Mouse (Mus musculus) frontal cortex, postnatal 10 days (tissue): ENCODE measurements around the gene Slc16a2.

Experiments
- DNase-seq, 2 experiments: peaks; one replicate each; pipeline ENCODE4 v3.0.0; 2022; ENCODE audit warnings: low spot score in 2 of 2, mixed read lengths in 1 of 2

The Slc16a2 gene

DNA sequence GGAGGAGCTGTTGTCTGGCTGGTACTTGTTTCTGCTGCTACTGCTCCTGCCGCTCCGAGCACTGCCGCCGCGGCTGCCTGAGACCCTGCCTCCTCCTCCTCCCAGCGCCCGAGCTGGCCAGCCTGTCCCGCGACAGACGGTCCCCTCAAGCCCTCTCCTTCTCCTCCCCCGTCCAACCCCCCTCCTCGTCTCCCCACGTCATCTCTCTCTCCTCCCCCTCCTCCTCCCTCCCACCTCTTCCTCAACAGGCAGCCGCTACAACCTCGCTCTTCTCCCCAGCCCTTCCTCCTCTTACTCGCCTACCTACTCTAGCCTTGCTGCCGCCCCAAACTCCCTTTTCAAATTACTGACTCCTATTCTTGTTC, at the start of gene Slc16a2:
Gene Slc16a2, minus strand, starts transcription at position 152 of the 365 bp plus-strand sequence.
- DNase-seq: peak; percentile 28 to 53

DNA sequence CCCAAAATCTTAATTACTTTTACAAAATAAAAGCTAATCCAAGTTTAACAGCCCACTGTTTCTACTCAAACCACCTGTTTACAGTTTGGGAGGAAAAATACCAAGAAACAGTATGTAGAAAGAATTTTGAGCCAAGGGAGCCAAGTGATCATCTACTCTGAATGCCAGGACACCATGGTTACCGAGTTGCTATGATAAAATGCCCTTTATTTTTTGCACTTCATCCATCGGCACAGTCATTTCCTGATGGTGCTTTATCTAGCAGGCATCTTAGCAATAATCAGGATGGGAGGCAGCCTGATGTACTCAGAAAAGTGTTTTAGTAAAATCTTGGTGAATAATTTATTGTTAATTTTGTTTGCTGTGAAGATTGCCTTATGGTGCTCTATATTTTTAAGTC, 41.7 kb upstream of the Slc16a2 start:
- DNase-seq: no peak

- DNase-seq: no peak
Measured at GRCm38 (mm10) chrX:103862877-103863276, 41.1 kb upstream of the Slc16a2 start.

DNA sequence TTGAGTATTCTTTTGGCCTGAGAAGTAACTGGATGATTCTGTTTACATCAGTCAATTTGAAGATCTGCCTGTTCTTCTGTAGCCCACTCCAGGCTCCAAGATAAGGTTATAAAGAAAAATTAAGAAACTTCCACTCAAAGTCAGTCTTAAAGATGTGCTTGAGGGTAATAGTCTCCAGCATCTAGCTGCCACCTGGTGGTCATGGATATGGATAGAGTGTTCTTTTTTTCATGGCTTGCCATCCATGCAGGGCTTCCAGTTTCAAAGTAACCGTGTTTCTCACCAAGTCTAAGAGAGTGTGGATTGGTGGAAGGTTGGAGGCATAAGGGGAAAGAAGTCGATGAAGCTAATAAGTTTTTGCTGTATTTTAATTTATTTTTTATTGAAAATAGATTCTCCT, 23.5 kb upstream of the Slc16a2 start:
- DNase-seq: peak in 1 of 2 experiments; percentile 9

GRCm38 (mm10) chrX:103828836-103829235, 7.1 kb upstream of the Slc16a2 start:
- no peak for DNase-seq

- DNase-seq: peak in 1 of 2 experiments; percentile 18
Measured at GRCm38 (mm10) chrX:103822271-103822811, 558 bp upstream of the Slc16a2 start.

- peak in 1 of 2 experiments; percentile 14 for DNase-seq
Measured at GRCm38 (mm10) chrX:103821195-103821831, 470 bp downstream of the Slc16a2 start.

GRCm38 (mm10) chrX:103820307-103821194, 1.2 kb downstream of the Slc16a2 start:
- DNase-seq: no peak

- DNase-seq: peak in 1 of 2 experiments; percentile 8
Measured at GRCm38 (mm10) chrX:103819253-103819652, 2.5 kb downstream of the Slc16a2 start.

DNA sequence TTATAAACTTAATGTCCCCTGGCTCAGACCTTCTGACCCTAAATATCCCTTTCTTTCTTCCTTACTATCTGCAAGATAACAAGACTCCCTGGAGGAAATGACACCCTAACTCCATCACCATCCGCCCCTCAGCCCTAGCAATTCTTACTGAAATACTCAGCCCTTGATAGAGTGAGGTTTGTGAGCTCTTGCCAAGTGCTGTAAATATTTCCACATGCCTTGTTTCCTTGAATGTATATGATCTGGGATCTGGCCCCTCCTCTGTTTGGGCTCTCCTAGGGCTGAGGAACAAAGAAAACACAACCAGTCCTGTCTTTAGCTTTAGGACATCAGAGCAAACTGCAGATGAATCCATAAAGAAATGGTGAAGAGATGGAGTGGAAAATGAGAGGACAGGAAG, 9.1 kb downstream of the Slc16a2 start:
- DNase-seq: no peak

GRCm38 (mm10) chrX:103810483-103810882, 11.3 kb downstream of the Slc16a2 start:
- DNase-seq: no peak

DNA sequence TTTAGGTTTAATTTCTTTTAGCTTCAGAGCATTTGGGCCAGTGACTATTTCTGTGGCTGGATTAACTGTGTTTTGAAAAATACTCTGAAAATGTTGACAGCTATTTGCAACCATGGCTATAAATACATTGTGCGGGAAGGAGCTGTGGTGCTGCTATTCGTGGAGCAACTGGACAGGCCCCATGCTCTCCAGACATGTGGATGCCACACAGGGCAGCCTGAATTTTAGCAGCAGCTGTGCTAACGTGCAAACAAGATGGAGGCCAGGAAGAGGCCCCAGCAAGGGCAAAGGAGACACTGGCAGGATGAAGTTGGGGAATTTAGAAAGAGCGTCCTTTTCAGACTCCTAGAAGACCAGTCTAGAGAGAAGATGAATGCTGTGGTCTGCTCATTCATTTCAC, 15.4 kb downstream of the Slc16a2 start:
- DNase-seq: no peak

- DNase-seq: no peak
Measured at GRCm38 (mm10) chrX:103796961-103797360, 24.8 kb downstream of the Slc16a2 start.

DNA sequence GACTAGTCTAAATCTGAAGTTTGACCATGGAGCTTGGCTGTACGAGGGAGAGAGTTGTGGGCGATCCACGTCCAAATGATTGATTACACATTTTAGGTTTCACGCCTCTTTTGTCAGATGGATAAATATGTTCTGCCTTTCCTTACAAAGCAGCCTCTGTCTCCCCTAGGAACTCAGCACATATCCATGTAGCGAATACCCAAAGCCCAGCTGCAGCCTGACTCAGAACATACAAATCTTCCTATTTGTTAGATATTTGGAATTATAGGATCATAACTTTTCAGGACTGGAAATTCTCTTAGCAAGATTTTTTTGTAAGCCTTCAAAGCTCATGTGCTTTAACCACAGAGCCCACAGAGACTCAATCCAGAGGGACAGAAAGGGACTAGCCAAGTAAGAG, 26.3 kb downstream of the Slc16a2 start:
- no peak for DNase-seq

GRCm38 (mm10) chrX:103791329-103791728, 30.5 kb downstream of the Slc16a2 start:
- DNase-seq: no peak

GRCm38 (mm10) chrX:103785681-103786080, 36.1 kb downstream of the Slc16a2 start:
- no peak for DNase-seq

GRCm38 (mm10) chrX:103776412-103776811, 45.4 kb downstream of the Slc16a2 start:
- DNase-seq: no peak

GRCm38 (mm10) chrX:103746197-103746596, 75.6 kb downstream of the Slc16a2 start:
- DNase-seq: no peak

GRCm38 (mm10) chrX:103744171-103745039, 77.4 kb downstream of the Slc16a2 start:
- peak; percentile 38 to 70 for DNase-seq

GRCm38 (mm10) chrX:103742057-103742315, 79.8 kb downstream of the Slc16a2 start:
- DNase-seq: no peak

DNA sequence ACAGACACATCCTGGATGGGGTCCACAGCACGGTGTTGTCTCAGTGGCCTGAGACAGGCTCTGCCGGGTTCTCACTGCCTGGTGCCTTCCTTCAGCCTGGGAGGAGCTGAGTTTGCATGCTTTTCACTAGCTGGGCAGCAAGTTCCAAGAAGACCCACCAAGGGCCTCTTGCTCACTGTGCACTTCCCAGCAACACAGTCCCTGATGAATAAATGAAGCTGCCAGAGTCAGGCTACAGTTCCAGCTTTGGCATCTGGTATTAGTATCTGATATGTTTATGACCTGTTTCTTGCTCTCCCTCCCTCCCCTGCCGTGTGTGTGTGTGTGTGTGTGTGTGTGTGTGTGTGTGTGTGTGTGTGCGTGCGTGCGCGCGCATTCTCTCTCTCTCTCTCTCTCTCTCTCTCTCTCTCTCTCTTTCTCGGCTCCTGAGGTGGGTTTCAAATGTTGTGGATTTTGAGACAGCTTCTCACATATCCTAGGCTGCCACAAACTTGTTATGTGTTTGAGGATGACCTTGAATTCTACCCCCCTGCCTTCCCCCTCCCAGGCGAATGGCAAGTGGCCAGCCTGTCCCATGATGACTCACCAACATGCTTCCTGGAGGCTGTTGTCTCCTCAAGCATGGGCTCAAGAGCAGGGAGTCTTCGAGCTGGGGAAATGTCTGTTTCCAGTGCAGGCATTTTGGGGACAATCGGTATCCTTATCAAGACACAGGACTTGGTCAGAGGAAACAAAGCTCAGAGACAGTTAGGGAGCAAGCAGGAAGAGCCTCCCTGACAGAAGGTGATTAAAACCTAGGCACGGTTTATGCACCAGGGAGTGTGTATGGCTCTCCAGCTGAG, 80.3 kb downstream of the Slc16a2 start:
- no peak for DNase-seq
